ENCODE assay signal across 29 mouse cellular contexts in the genomic region with DNA sequence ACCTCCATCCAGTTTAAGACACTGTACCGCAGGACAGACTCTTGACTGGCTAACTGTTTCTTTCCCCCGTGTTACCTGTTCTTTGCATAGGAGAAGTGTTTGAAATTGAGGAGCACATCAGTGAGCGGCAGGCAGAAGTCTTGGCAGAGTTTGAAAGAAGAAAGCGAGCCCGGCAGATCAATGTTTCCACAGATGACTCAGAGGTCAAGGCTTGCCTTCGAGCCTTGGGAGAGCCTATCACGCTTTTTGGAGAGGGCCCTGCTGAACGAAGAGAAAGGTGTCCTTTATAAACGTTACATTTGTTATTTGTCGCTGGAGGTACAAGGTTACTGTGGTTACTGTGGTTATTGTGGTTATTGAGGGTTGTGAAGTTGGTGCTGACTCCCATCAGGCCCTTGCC. TPM values are rescaled to one million over a fixed set of nuclear protein-coding genes. Genes with fewer than 3 reads are reported as not detected.
DNase-seq lines count a peak whose midpoint lies in the region; ATAC-seq and TF ChIP-seq lines count a peak whose summit lies in the region.
"Had no signal": no experiment of that assay in that cellular context is flagged by ENCODE, and none has a peak within 500 bp of the region (broad histone marks: within the 10 kb centered on the region; RNA-seq: fewer than 3 reads in every experiment).

No protein-coding gene starts in this region.

- TF ChIP-seq RAD21 in CH12.LX (IDR thresholded peaks at IDR 0.05; ENCODE audit: low read depth, low read length), result no peak

- H3K4me3 ChIP-seq in liver, embryonic 13.5 days (replicated peaks), result 0 out of 2 replicates have a peak overlapping the region, but pooled peaks have one; percentile 0
- H3K4me3 ChIP-seq in liver, embryonic 12.5 days, result no peak overlapping the region
- no peak overlapping the region for H3K4me3 ChIP-seq in CH12.LX (replicated peaks in 1 of 3; ENCODE audit: low read depth in 2 of 3, low read length in 2 of 3, poor library complexity in 1 of 3)
- H3K4me3 ChIP-seq: forebrain, embryonic 10.5 days; forebrain, embryonic 13.5 days; hindbrain, embryonic 12.5 days; hindbrain, embryonic 15.5 days had no signal

- no peak for TF ChIP-seq EP300 in CH12.LX (IDR thresholded peaks at IDR 0.05; ENCODE audit: low read length)

- no peaks in the 10 kb centered on the region for H3K9me3 ChIP-seq in liver, embryonic 13.5 days (replicated peaks)
- H3K9me3 ChIP-seq in liver, embryonic 12.5 days (replicated peaks), result no peaks in the 10 kb centered on the region
- H3K9me3 ChIP-seq in CH12.LX (replicated peaks; ENCODE audit: low read length), result no peaks in the 10 kb centered on the region
- H3K9me3 ChIP-seq: forebrain, embryonic 10.5 days; forebrain, embryonic 13.5 days; G1E; hindbrain, embryonic 12.5 days; hindbrain, embryonic 15.5 days had no signal

- dilution Hi-C loops in CH12.LX (cut with MboI; ENCODE audit: extremely low pct_ligation_motif_present, extremely low pct_unique_long_range_greater_than_20kb, low sequenced_read_pairs), result no loop called here

- in situ Hi-C loops in CH12.LX (cut with MboI; ENCODE audit: low pct_ligation_motif_present, low pct_unique_long_range_greater_than_20kb, low sequenced_read_pairs), result no loop called here

- no peaks in the 10 kb centered on the region for H3K27me3 ChIP-seq in liver, embryonic 13.5 days
- H3K27me3 ChIP-seq in liver, embryonic 12.5 days (replicated peaks), result no peaks in the 10 kb centered on the region
- no peaks in the 10 kb centered on the region for H3K27me3 ChIP-seq in CH12.LX (replicated peaks)
- H3K27me3 ChIP-seq: forebrain, embryonic 13.5 days; hindbrain, embryonic 12.5 days; hindbrain, embryonic 15.5 days; Patski had no signal

- peaks cover 43% of the 10 kb centered on the region for H3K79me2 ChIP-seq in CH12.LX (replicated peaks; ENCODE audit: control insufficient read depth, extremely low read depth, insufficient read depth, poor library complexity, severe bottlenecking)

- no peak overlapping the region for H3K27ac ChIP-seq in liver, embryonic 13.5 days
- no peak overlapping the region for H3K27ac ChIP-seq in liver, embryonic 12.5 days
- H3K27ac ChIP-seq in CH12.LX (ENCODE audit: insufficient read depth, low read depth), result no peak overlapping the region
- H3K27ac ChIP-seq: forebrain, embryonic 10.5 days; forebrain, embryonic 13.5 days; hindbrain, embryonic 12.5 days; hindbrain, embryonic 15.5 days had no signal

- TF ChIP-seq POLR2A in CH12.LX (IDR thresholded peaks at IDR 0.05; ENCODE audit: low read depth, low read length), result no peak

- DNase-seq in liver, embryonic 13.5 days, result no peak
- DNase-seq in CH12.LX (ENCODE audit: extremely low read depth), result no peak
- peak; percentile 80 for DNase-seq in adrenal gland, adult 8-10 months
- DNase-seq in adrenal gland, postnatal 25 days, result peak; percentile 47
- no peak for DNase-seq in testis, postnatal 10 days (ENCODE audit: low spot score)
- no peak for DNase-seq in layer of hippocampus, postnatal 25 days (ENCODE audit: extremely low spot score in 1 of 2, low spot score in 1 of 2)
- no peak for DNase-seq in urinary bladder, postnatal 25 days (ENCODE audit: low spot score)
- DNase-seq: cerebellum, adult 11-12 months; cerebellum, adult 8-10 months; cerebellum, postnatal 10 days; gastrocnemius, postnatal 10 days had no signal

- 72% methylated on average over 10 of the region's 10 CpGs for WGBS in liver, embryonic 13.5 days (ENCODE audit: insufficient replicate concordance)
- 74% methylated on average over 10 of the region's 10 CpGs for WGBS in liver, embryonic 12.5 days (ENCODE audit: insufficient replicate concordance)

- no peak overlapping the region for H3K4me2 ChIP-seq in liver, embryonic 13.5 days
- no peak overlapping the region for H3K4me2 ChIP-seq in liver, embryonic 12.5 days
- 0 out of 2 replicates have a peak overlapping the region, but pooled peaks have one; percentile 44 for H3K4me2 ChIP-seq in CH12.LX (ENCODE audit: insufficient read depth, low read depth, poor library complexity, severe bottlenecking)
- H3K4me2 ChIP-seq: forebrain, embryonic 13.5 days; heart, embryonic 11.5 days; hindbrain, embryonic 12.5 days; hindbrain, embryonic 15.5 days had no signal

- no peak overlapping the region for H3K9ac ChIP-seq in liver, embryonic 13.5 days
- no peak overlapping the region for H3K9ac ChIP-seq in liver, embryonic 12.5 days
- no peak overlapping the region for H3K9ac ChIP-seq in CH12.LX (ENCODE audit: insufficient read depth, low read depth)
- H3K9ac ChIP-seq: forebrain, embryonic 13.5 days; hindbrain, embryonic 12.5 days; hindbrain, embryonic 15.5 days had no signal

- H3K4me1 ChIP-seq in liver, embryonic 13.5 days (replicated peaks), result peaks cover 25% of the 10 kb centered on the region
- peaks cover 25% of the 10 kb centered on the region for H3K4me1 ChIP-seq in liver, embryonic 12.5 days
- H3K4me1 ChIP-seq in CH12.LX (ENCODE audit: control insufficient read depth in 1 of 2, insufficient read depth in 2 of 2), result peaks cover 4 to 31% of the 10 kb centered on the region in 2 experiments; a peak in 2 of 4 replicates

- TF ChIP-seq CTCF in CH12.LX (conservative IDR thresholded peaks at IDR 0.05 in 1 of 2, IDR thresholded peaks at IDR 0.05 in 1 of 2; ENCODE audit: low read depth in 2 of 2, low read length in 2 of 2), result no peak

- peaks cover 61% of the 10 kb centered on the region for H3K36me3 ChIP-seq in liver, embryonic 13.5 days
- peaks cover 66% of the 10 kb centered on the region for H3K36me3 ChIP-seq in liver, embryonic 12.5 days
- H3K36me3 ChIP-seq in CH12.LX (replicated peaks in 1 of 2; ENCODE audit: control insufficient read depth in 1 of 2, insufficient read depth in 1 of 2, low read length in 1 of 2), result peaks cover 48 to 60% of the 10 kb centered on the region in 2 experiments

- no peak for ATAC-seq in liver, embryonic 13.5 days (ENCODE audit: low read depth)
- ATAC-seq in liver, embryonic 12.5 days, result no peak
- ATAC-seq: forebrain, embryonic 13.5 days; forebrain, embryonic 16.5 days; Patski had no signal

TF ChIP-seq in CH12.LX, 34 proteins besides CTCF, POLR2A, EP300 and RAD21 (continues in another document):
- TF ChIP-seq JUN (IDR thresholded peaks at IDR 0.05; ENCODE audit: insufficient read depth, low read depth, low read length), result no peak
- no peak for TF ChIP-seq USF2 (conservative IDR thresholded peaks at IDR 0.05; ENCODE audit: low read depth, low read length)
- no peak for TF ChIP-seq IRF4 (IDR thresholded peaks at IDR 0.05; ENCODE audit: low read depth, low read length)
- TF ChIP-seq ZMIZ1 (IDR thresholded peaks at IDR 0.05; ENCODE audit: low read depth, low read length), result no peak
- TF ChIP-seq ETS1 (conservative IDR thresholded peaks at IDR 0.05; ENCODE audit: low read depth, low read length), result no peak
- no peak for TF ChIP-seq NELFE (IDR thresholded peaks at IDR 0.05; ENCODE audit: low read depth, low read length)
- no peak for TF ChIP-seq MAX (IDR thresholded peaks at IDR 0.05; ENCODE audit: low read length)
- TF ChIP-seq PAX5 (IDR thresholded peaks at IDR 0.05; ENCODE audit: low read length), result no peak

RNA-seq across cellular contexts. Expression of a gene that starts 3.0 kb away (rescaled TPM):
- 13.1 and 15.2 TPM in 2 replicates for polyA plus RNA-seq in liver, embryonic 13.5 days (2015; fragmentation: Nextera tagmentation; extraction: Ambion mirVana)
- polyA plus RNA-seq in liver, embryonic 12.5 days (2016; fragmentation: Nextera tagmentation; extraction: Ambion mirVana), result 18.5 and 18.8 TPM in 2 replicates
- total RNA-seq in CH12.LX (2012; rRNA removed) (18.1 and 22.5 TPM in 2 replicates), CH12.LX (2014; rRNA removed) (33.5 and 33.9 TPM in 2 replicates)
- 31.6 and 33.7 TPM in 2 replicates for polyA plus RNA-seq in CH12.LX (2012; ENCODE audit: insufficient read length, low read depth)
- total RNA-seq in adrenal gland, adult 8-10 months (2022), result 10 to 100 TPM; 28.6 to 37.7 (median 31.1) TPM
- 28.4 and 30.2 TPM in 2 replicates for total RNA-seq in adrenal gland, postnatal 25 days (2021)
- 10 to 100 TPM; 12.4 to 12.6 TPM for total RNA-seq in layer of hippocampus, postnatal 25 days (2021)

RNA-seq across cellular contexts. Expression of a gene that starts 3.2 kb away (rescaled TPM):
- polyA plus RNA-seq in liver, embryonic 13.5 days (2015; fragmentation: Nextera tagmentation; extraction: Ambion mirVana), result 77.7 and 97.1 TPM in 2 replicates
- polyA plus RNA-seq in liver, embryonic 12.5 days (2016; fragmentation: Nextera tagmentation; extraction: Ambion mirVana), result 94.4 and 95.5 TPM in 2 replicates
- 78.2 and 103 TPM in 2 replicates for total RNA-seq in CH12.LX (2012; rRNA removed)
- total RNA-seq in CH12.LX (2014; rRNA removed), result 256 and 258 TPM in 2 replicates
- polyA plus RNA-seq in CH12.LX (2012; ENCODE audit: insufficient read length, low read depth), result 105 and 125 TPM in 2 replicates
- 10 to 100 TPM; 74.3 to 90.8 (median 78.5) TPM for total RNA-seq in adrenal gland, adult 8-10 months (2022)
- 70.4 and 85.8 TPM in 2 replicates for total RNA-seq in adrenal gland, postnatal 25 days (2021)
- 10 to 100 TPM; 43.0 to 51.1 TPM for total RNA-seq in layer of hippocampus, postnatal 25 days (2021)

RNA-seq across cellular contexts. Expression of a gene that starts 23.4 kb away (rescaled TPM):
- polyA plus RNA-seq in liver, embryonic 13.5 days (2015; fragmentation: Nextera tagmentation; extraction: Ambion mirVana), result not detected in 2 replicates
- polyA plus RNA-seq in liver, embryonic 12.5 days (2016; fragmentation: Nextera tagmentation; extraction: Ambion mirVana), result not detected in 2 replicates
- total RNA-seq in CH12.LX (2012; rRNA removed), result 3.5 and 4.1 TPM in 2 replicates
- total RNA-seq in CH12.LX (2014; rRNA removed), result 3.6 and 4.4 TPM in 2 replicates
- polyA plus RNA-seq in CH12.LX (2012; ENCODE audit: insufficient read length, low read depth), result 3.8 and 4.0 TPM in 2 replicates
- 1 to 10 TPM in 2 of 4 experiments, under 1 TPM in 1, not detected in 1; 0.21 to 2.4 (median 1.2) TPM for total RNA-seq in adrenal gland, adult 8-10 months (2022)
- total RNA-seq in adrenal gland, postnatal 25 days (2021), result not detected in 2 replicates
- not detected for total RNA-seq in layer of hippocampus, postnatal 25 days (2021)
- total RNA-seq: G1E; gastrocnemius, adult 18-20 months; gastrocnemius, postnatal 10 days; gastrocnemius, postnatal 4 days; heart, adult 8-10 months; heart, postnatal 25 days; hematopoietic stem cell, adult 5-6 weeks had no signal
- polyA plus RNA-seq: embryonic facial prominence, embryonic 11.5 days; forebrain, embryonic 13.5 days; forebrain, embryonic 16.5 days; G1E; heart, embryonic 11.5 days; heart, embryonic 14.5 days; heart, postnatal 0 days; hindbrain, embryonic 12.5 days; intestine, embryonic 14.5 days had no signal

RNA-seq across cellular contexts. Expression of a gene that starts 51.1 kb away (rescaled TPM):
- 39.0 and 48.8 TPM in 2 replicates for polyA plus RNA-seq in liver, embryonic 13.5 days (2015; fragmentation: Nextera tagmentation; extraction: Ambion mirVana)
- polyA plus RNA-seq in liver, embryonic 12.5 days (2016; fragmentation: Nextera tagmentation; extraction: Ambion mirVana), result 45.8 and 45.9 TPM in 2 replicates
- total RNA-seq in CH12.LX (2012; rRNA removed), result 14.0 and 16.5 TPM in 2 replicates
- total RNA-seq in CH12.LX (2014; rRNA removed), result 18.1 and 19.7 TPM in 2 replicates
- polyA plus RNA-seq in CH12.LX (2012; ENCODE audit: insufficient read length, low read depth), result 30.3 and 32.5 TPM in 2 replicates
- 10 to 100 TPM; 44.5 to 59.7 (median 49.9) TPM for total RNA-seq in adrenal gland, adult 8-10 months (2022)
- total RNA-seq in adrenal gland, postnatal 25 days (2021), result 50.7 and 51.4 TPM in 2 replicates
- 10 to 100 TPM; 16.2 to 16.8 TPM for total RNA-seq in layer of hippocampus, postnatal 25 days (2021)

RNA-seq across cellular contexts. Expression of a gene that starts 51.3 kb away (rescaled TPM):
- polyA plus RNA-seq in liver, embryonic 13.5 days (2015; fragmentation: Nextera tagmentation; extraction: Ambion mirVana), result 15.5 and 15.7 TPM in 2 replicates
- 18.6 and 21.1 TPM in 2 replicates for polyA plus RNA-seq in liver, embryonic 12.5 days (2016; fragmentation: Nextera tagmentation; extraction: Ambion mirVana)
- total RNA-seq in CH12.LX (2012; rRNA removed) (30.4 and 30.8 TPM in 2 replicates), CH12.LX (2014; rRNA removed) (24.0 and 25.9 TPM in 2 replicates)
- 32.9 and 35.1 TPM in 2 replicates for polyA plus RNA-seq in CH12.LX (2012; ENCODE audit: insufficient read length, low read depth)
- total RNA-seq in adrenal gland, adult 8-10 months (2022), result 10 to 100 TPM; 35.0 to 56.7 (median 46.2) TPM
- 34.9 and 42.5 TPM in 2 replicates for total RNA-seq in adrenal gland, postnatal 25 days (2021)
- 10 to 100 TPM; 38.1 to 44.2 TPM for total RNA-seq in layer of hippocampus, postnatal 25 days (2021)

Comparison
In these comparisons a context has a peak if more than half of its experiments do, and no peak if none do; other contexts are left out.
1. DNase-seq: peak in adrenal gland, adult 8-10 months (single experiment) and adrenal gland, postnatal 25 days (single experiment); none in liver, embryonic 13.5 days (single experiment), CH12.LX (single experiment), testis, postnatal 10 days (single experiment), layer of hippocampus, postnatal 25 days (0 of 2) and urinary bladder, postnatal 25 days (single experiment).